Mouse (Mus musculus) lung, adult 2 months (tissue): ENCODE results near the gene Lcor.

Experiments
- CTCF ChIP-seq: fragments of 200-500 bp; IDR thresholded peaks from 2 replicates; pipeline ENCODE4 v1.5.1; 2011; ENCODE audit warnings: mild to moderate bottlenecking, low read length, control low read depth; ENCODE audit not compliant: insufficient read depth
- POLR2A ChIP-seq: fragments of 200-500 bp; IDR thresholded peaks from 2 replicates; pipeline ENCODE4 v1.6.1; 2011; ENCODE audit warnings: low read depth, mild to moderate bottlenecking, control low read depth, low read length, borderline replicate concordance; ENCODE audit errors: extremely low read depth

GRCm38 (mm10) chr19:41454601-41455000, 27.8 kb upstream of the Lcor start:
- no peak for TF ChIP-seq POLR2A
- no peak for TF ChIP-seq CTCF
